Mouse (Mus musculus): Measurements from ENCODE around the gene Vwa3a. TPM values are rescaled to one million over a fixed set of nuclear protein-coding genes. Genes with fewer than 3 reads are reported as not detected.

Gene Vwa3a
- polyA plus RNA-seq, 1 experiment from 2014 or later = 0.21 TPM

DNA sequence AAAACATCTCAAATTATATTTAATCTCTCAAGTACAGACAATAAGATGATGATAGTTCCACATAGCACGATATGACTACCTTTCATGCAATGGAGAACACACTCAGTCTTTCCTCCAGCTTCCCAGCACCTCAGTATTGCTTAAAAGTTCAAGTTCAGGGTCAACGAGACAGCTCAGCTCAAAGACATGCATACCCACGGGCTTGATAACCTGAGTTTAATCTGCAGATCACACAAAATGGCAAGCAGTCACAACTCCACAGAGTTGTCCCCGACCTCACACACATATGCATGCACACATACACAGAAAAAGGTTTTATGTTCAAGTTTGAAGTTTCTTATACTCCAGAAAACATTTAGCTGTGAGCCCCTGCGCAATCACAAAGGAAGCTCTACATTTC is 18.1 kb upstream of the Vwa3a start:
- Histone ChIP-seq H3K36me3 (ENCODE audit: control insufficient read depth, insufficient read depth, low read length) (no peaks in the 10 kb centered on the region), H3K4me1 (replicated peaks; ENCODE audit: control insufficient read depth, insufficient read depth) (no peaks in the 10 kb centered on the region), H3K4me2 (replicated peaks; ENCODE audit: low read depth) (no peak overlapping the region), H3K27ac (replicated peaks) (no peak overlapping the region), H3K9ac (ENCODE audit: low read length) (no peak overlapping the region), H3K4me3 (ENCODE audit: low read depth, low read length) (no peak overlapping the region), H3K27me3 (ENCODE audit: control insufficient read depth, insufficient read depth, low read length) (no peaks in the 10 kb centered on the region), H3K9me3 (ENCODE audit: control insufficient read depth, low read length) (no peaks in the 10 kb centered on the region)
- 92% methylated on average over 5 of the region's 5 CpGs for WGBS
- ATAC-seq (ENCODE audit: low FRiP score, low TSS enrichment) (no peak), DNase-seq (ENCODE audit: low spot score) (no peak)
- TF ChIP-seq EP300 (optimal IDR thresholded peaks at IDR 0.05) = no peak

DNA sequence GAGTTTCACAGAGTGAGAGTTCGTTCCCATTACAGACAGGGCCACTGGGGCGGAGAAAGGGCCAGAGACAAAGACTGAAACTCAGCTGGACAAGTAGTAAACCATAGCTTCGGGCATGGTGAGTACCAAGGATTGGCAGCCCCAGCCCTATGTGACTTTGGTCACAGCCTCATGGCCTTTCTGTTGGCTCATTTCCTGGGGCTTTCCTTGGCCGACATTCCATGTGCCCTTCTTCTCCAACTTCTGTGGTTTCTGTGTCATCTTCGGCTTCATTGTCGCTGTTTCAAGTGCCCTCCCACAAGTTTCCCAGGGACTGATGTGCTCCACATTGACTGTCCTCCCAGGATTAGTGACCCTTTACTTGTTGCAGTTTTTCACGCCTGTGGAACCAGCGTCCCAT is 17.7 kb upstream of the Vwa3a start:
- no peak overlapping the region for H3K4me3 ChIP-seq (ENCODE audit: low read depth, low read length)
- no peak overlapping the region for H3K4me2 ChIP-seq (replicated peaks; ENCODE audit: low read depth)
- H3K27me3 ChIP-seq (ENCODE audit: control insufficient read depth, insufficient read depth, low read length) = no peaks in the 10 kb centered on the region
- no peaks in the 10 kb centered on the region for H3K9me3 ChIP-seq (ENCODE audit: control insufficient read depth, low read length)
- DNase-seq (ENCODE audit: low spot score) = no peak
- no peak for TF ChIP-seq EP300 (optimal IDR thresholded peaks at IDR 0.05)
- no peak for TF ChIP-seq CTCF (IDR thresholded peaks at IDR 0.05; ENCODE audit: low read depth)
- no peak overlapping the region for H3K27ac ChIP-seq (replicated peaks)
- H3K9ac ChIP-seq (ENCODE audit: low read length) = no peak overlapping the region
- H3K4me1 ChIP-seq (replicated peaks; ENCODE audit: control insufficient read depth, insufficient read depth) = no peaks in the 10 kb centered on the region
- no peaks in the 10 kb centered on the region for H3K36me3 ChIP-seq (ENCODE audit: control insufficient read depth, insufficient read depth, low read length)
- no peak for ATAC-seq (ENCODE audit: low FRiP score, low TSS enrichment)
- 89% methylated on average over 8 of the region's 8 CpGs for WGBS

DNA sequence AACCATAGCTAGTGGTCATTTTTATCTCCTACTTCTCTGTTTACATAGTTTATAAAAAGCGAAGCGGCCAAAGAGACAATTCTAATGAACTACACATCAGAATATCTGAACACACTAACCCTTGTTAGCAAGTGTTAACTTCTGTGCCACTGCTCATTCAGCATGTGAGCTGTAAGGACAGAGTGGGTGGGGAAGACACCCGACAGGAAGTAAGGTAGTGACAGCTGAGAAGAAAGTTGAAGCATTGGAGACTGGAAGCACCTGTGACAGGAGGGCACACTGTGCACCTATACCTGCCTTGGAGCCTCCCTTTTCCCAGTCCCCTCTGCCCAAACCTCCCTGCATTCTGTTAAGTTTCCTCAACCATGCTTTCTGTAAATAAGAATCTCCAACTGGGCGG is 17.1 kb upstream of the Vwa3a start:
- Histone ChIP-seq H3K27me3 (ENCODE audit: control insufficient read depth, insufficient read depth, low read length) (no peaks in the 10 kb centered on the region), H3K36me3 (ENCODE audit: control insufficient read depth, insufficient read depth, low read length) (no peaks in the 10 kb centered on the region), H3K4me2 (replicated peaks; ENCODE audit: low read depth) (no peak overlapping the region), H3K9ac (ENCODE audit: low read length) (no peak overlapping the region), H3K4me1 (replicated peaks; ENCODE audit: control insufficient read depth, insufficient read depth) (no peaks in the 10 kb centered on the region), H3K9me3 (ENCODE audit: control insufficient read depth, low read length) (no peaks in the 10 kb centered on the region), H3K4me3 (ENCODE audit: low read depth, low read length) (no peak overlapping the region), H3K27ac (replicated peaks) (no peak overlapping the region)
- no peak for ATAC-seq (ENCODE audit: low FRiP score, low TSS enrichment)
- 82% methylated on average over 4 of the region's 4 CpGs for WGBS
- no peak for DNase-seq (ENCODE audit: low spot score)
- TF ChIP-seq EP300 (optimal IDR thresholded peaks at IDR 0.05) (no peak), CTCF (IDR thresholded peaks at IDR 0.05; ENCODE audit: low read depth) (no peak)

DNA sequence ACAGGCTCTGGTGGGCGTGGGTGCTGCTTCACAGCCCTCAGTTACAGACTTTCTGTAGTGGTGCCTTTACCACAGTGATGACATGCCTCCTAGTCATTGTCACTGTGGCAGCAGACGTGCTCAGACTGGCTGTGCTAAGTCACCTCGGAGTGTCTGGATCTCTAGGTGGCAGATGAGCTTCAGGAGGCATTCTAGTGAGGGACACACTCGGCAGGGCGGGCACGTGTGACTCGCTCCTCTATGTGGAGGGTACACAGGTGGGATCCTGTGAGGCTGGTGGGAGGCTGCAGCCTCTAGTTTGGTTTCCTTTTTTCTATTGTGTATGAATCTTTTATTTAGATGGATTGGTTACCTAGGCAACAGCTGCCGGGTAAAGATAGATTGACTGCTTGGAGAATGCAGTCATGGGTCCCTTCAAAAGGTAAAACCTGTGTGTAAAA is 16.3 kb upstream of the Vwa3a start:
- no peak for ATAC-seq (ENCODE audit: low FRiP score, low TSS enrichment)
- Histone ChIP-seq H3K9me3 (ENCODE audit: control insufficient read depth, low read length) (no peaks in the 10 kb centered on the region), H3K4me1 (replicated peaks; ENCODE audit: control insufficient read depth, insufficient read depth) (no peaks in the 10 kb centered on the region), H3K27me3 (ENCODE audit: control insufficient read depth, insufficient read depth, low read length) (no peaks in the 10 kb centered on the region), H3K9ac (ENCODE audit: low read length) (no peak overlapping the region), H3K4me3 (ENCODE audit: low read depth, low read length) (no peak overlapping the region), H3K27ac (replicated peaks) (no peak overlapping the region), H3K4me2 (replicated peaks; ENCODE audit: low read depth) (no peak overlapping the region), H3K36me3 (ENCODE audit: control insufficient read depth, insufficient read depth, low read length) (no peaks in the 10 kb centered on the region)
- WGBS = 58% methylated on average over 8 of the region's 8 CpGs
- TF ChIP-seq EP300 (optimal IDR thresholded peaks at IDR 0.05) (no peak), CTCF (IDR thresholded peaks at IDR 0.05; ENCODE audit: low read depth) (no peak)
- DNase-seq (ENCODE audit: low spot score) = no peak

DNA sequence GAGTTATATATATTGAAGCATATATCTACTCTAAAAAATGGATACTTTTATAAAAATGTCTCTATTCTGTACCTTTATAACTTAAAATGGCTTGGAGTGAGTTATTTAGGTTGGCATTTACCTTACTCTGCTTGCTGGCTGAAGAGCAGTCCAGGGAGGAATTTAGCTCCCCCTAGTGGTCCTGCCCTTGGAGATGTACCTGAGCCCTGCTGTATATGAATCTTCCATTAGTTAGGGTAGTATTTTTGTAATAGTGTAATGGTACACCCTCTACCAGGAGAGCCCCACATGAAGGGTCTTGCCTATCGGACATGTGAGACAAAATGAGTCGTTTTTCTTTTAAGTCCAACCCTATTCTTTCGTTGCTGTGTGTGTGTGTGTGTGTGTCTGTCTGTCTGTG is 11.5 kb upstream of the Vwa3a start:
- H3K36me3 ChIP-seq (ENCODE audit: control insufficient read depth, insufficient read depth, low read length) = no peaks in the 10 kb centered on the region
- no peaks in the 10 kb centered on the region for H3K27me3 ChIP-seq (ENCODE audit: control insufficient read depth, insufficient read depth, low read length)
- H3K4me3 ChIP-seq (ENCODE audit: low read depth, low read length) = no peak overlapping the region
- H3K9me3 ChIP-seq (ENCODE audit: control insufficient read depth, low read length) = no peaks in the 10 kb centered on the region
- 92% methylated on average over 3 of the region's 3 CpGs for WGBS
- no peak overlapping the region for H3K4me2 ChIP-seq (replicated peaks; ENCODE audit: low read depth)
- DNase-seq (ENCODE audit: low spot score) (peak; percentile 46), ATAC-seq (ENCODE audit: low FRiP score, low TSS enrichment) (no peak)
- H3K9ac ChIP-seq (ENCODE audit: low read length) = no peak overlapping the region
- H3K27ac ChIP-seq (replicated peaks) = no peak overlapping the region
- TF ChIP-seq CTCF (IDR thresholded peaks at IDR 0.05; ENCODE audit: low read depth) (peak; percentile 79), EP300 (optimal IDR thresholded peaks at IDR 0.05) (no peak)
- no peaks in the 10 kb centered on the region for H3K4me1 ChIP-seq (replicated peaks; ENCODE audit: control insufficient read depth, insufficient read depth)

DNA sequence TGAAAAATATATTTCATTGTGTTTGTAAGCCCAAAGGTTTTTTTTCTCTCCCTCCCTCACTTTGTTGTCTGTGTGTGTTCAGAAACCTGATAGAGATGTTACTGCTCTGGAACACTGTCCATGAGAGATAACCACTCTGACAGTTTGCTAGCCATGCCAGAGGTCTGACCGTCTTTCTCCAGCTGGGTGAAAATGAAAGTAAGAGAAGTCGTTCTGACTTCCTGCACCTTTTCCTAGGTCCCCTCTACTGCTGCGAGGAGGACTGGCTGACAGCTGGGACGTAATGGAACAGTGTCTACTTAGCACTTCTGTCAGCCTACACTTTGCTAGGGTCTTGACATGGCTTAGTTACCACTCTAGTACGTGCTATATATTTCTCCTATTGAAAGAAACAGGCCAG is 9.5 kb upstream of the Vwa3a start:
- DNase-seq (ENCODE audit: low spot score) = no peak
- H3K36me3 ChIP-seq (ENCODE audit: control insufficient read depth, insufficient read depth, low read length) = no peaks in the 10 kb centered on the region
- H3K9ac ChIP-seq (ENCODE audit: low read length) = no peak overlapping the region
- ATAC-seq (ENCODE audit: low FRiP score, low TSS enrichment) = no peak
- no peaks in the 10 kb centered on the region for H3K27me3 ChIP-seq (ENCODE audit: control insufficient read depth, insufficient read depth, low read length)
- no peaks in the 10 kb centered on the region for H3K4me1 ChIP-seq (replicated peaks; ENCODE audit: control insufficient read depth, insufficient read depth)
- no peak overlapping the region for H3K4me3 ChIP-seq (ENCODE audit: low read depth, low read length)
- no peak overlapping the region for H3K27ac ChIP-seq (replicated peaks)
- no peak for TF ChIP-seq EP300 (optimal IDR thresholded peaks at IDR 0.05)
- WGBS = 54% methylated on average over 5 of the region's 5 CpGs
- no peaks in the 10 kb centered on the region for H3K9me3 ChIP-seq (ENCODE audit: control insufficient read depth, low read length)
- no peak overlapping the region for H3K4me2 ChIP-seq (replicated peaks; ENCODE audit: low read depth)

Data from stomach, postnatal 0 days (tissue).